Mouse (Mus musculus): ENCODE results near the gene Mcts1. TPM values are rescaled to one million over a fixed set of nuclear protein-coding genes. Genes with fewer than 3 reads are reported as not detected.

Gene Mcts1
- 77.7 and 81.7 TPM in 2 replicates for polyA plus RNA-seq (2015; fragmentation: Nextera tagmentation; extraction: Ambion mirVana)

DNA sequence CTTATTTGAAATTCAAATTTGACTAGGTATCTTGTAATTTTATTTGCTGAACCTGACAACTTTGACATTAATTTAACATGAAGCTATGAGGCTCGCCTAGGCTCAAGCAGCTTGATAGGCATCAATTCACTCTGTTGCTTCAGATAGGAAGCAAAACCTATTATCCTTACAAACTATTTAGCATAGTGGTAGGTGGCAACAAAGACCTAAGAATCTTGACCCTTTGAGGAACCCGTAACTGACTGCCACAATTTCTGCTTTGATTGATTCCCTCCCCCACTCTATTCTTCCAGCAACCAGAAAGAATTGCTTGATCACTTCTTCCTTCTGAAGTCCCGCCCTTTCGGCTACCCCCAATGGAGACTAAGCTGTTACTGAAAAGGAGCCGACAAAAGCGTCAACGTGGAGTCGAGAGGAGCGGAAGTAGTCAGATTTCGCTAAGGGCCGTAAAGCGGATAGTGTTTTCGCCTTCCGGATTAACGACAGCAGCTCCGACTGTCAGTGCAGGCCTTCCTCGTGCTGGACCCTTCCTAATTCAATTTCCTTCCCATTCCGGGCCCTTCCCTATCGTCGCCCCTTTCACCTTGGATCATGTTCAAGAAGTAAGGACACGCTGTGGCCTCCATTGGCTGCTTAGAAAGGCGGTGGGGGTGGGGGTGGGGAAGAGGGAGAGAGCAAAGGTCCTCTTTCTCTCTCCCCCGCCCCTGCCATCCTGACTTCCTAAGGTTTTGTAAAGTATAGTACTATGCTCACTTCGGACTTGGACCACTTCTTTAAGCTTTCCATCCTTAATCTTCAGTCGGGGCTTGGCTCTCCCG lies at the start of gene Mcts1:
Mcts1 (plus strand) TSS at position 402 of the 818 bp plus-strand sequence.
- Histone ChIP-seq H3K27me3 (ENCODE audit: insufficient read depth, low read length) (no peaks in the 10 kb centered on the region), H3K9ac (replicated peaks; ENCODE audit: low read length) (peak within 1 kb of the TSS; percentile 66), H3K4me3 (ENCODE audit: low read length) (peak within 1 kb of the TSS; percentile 59), H3K4me2 (replicated peaks; ENCODE audit: low read depth, low read length) (peak within 1 kb of the TSS; percentile 60), H3K9me3 (ENCODE audit: low read length) (no peaks in the 10 kb centered on the region), H3K4me1 (ENCODE audit: insufficient read depth, low read length) (no peaks in the 10 kb centered on the region), H3K27ac (ENCODE audit: low read length) (peak within 1 kb of the TSS; percentile 88), H3K36me3 (ENCODE audit: insufficient read depth, low read length) (no peaks in the 10 kb centered on the region)
- peak; percentile 86 for ATAC-seq (ENCODE audit: low FRiP score, low TSS enrichment)
- 21% methylated on average over 26 of the region's 26 CpGs for WGBS

GRCm38 (mm10) chrX:38553255-38553654 lies 47.1 kb upstream of the Mcts1 start:
- Histone ChIP-seq H3K36me3 (ENCODE audit: insufficient read depth, low read length) (no peaks in the 10 kb centered on the region), H3K27ac (ENCODE audit: low read length) (no peak overlapping the region), H3K27me3 (ENCODE audit: insufficient read depth, low read length) (no peaks in the 10 kb centered on the region), H3K9ac (replicated peaks; ENCODE audit: low read length) (no peak overlapping the region), H3K4me3 (ENCODE audit: low read length) (no peak overlapping the region), H3K4me1 (ENCODE audit: insufficient read depth, low read length) (no peaks in the 10 kb centered on the region), H3K4me2 (replicated peaks; ENCODE audit: low read depth, low read length) (no peak overlapping the region), H3K9me3 (ENCODE audit: low read length) (no peaks in the 10 kb centered on the region)
- no peak for ATAC-seq (ENCODE audit: low FRiP score, low TSS enrichment)

- no peaks in the 10 kb centered on the region for H3K27me3 ChIP-seq (ENCODE audit: insufficient read depth, low read length)
- peak overlapping the region; percentile 59 for H3K4me3 ChIP-seq (ENCODE audit: low read length)
- peak overlapping the region; percentile 77 for H3K9ac ChIP-seq (replicated peaks; ENCODE audit: low read length)
- H3K27ac ChIP-seq (ENCODE audit: low read length): peak overlapping the region; percentile 97
- H3K36me3 ChIP-seq (ENCODE audit: insufficient read depth, low read length): 0 out of 2 replicates have a peak, but pooled peaks cover 5% of the 10 kb centered on the region
- WGBS: 18% methylated on average over 12 of the region's 19 CpGs
- ATAC-seq (ENCODE audit: low FRiP score, low TSS enrichment): no peak
- H3K4me2 ChIP-seq (replicated peaks; ENCODE audit: low read depth, low read length): peak overlapping the region; percentile 66
- H3K4me1 ChIP-seq (ENCODE audit: insufficient read depth, low read length): 0 out of 2 replicates have a peak, but pooled peaks cover 2% of the 10 kb centered on the region
- H3K9me3 ChIP-seq (ENCODE audit: low read length): no peaks in the 10 kb centered on the region
Observed at GRCm38 (mm10) chrX:38563941-38564541, 36.3 kb upstream of the Mcts1 start.

- Histone ChIP-seq H3K4me2 (replicated peaks; ENCODE audit: low read depth, low read length) (peak overlapping the region; percentile 66), H3K27ac (ENCODE audit: low read length) (peak overlapping the region; percentile 97), H3K36me3 (ENCODE audit: insufficient read depth, low read length) (0 out of 2 replicates have a peak, but pooled peaks cover 5% of the 10 kb centered on the region), H3K4me1 (ENCODE audit: insufficient read depth, low read length) (0 out of 2 replicates have a peak, but pooled peaks cover 2% of the 10 kb centered on the region), H3K27me3 (ENCODE audit: insufficient read depth, low read length) (no peaks in the 10 kb centered on the region), H3K9me3 (ENCODE audit: low read length) (no peaks in the 10 kb centered on the region), H3K4me3 (ENCODE audit: low read length) (peak overlapping the region; percentile 59), H3K9ac (replicated peaks; ENCODE audit: low read length) (peak overlapping the region; percentile 77)
- ATAC-seq (ENCODE audit: low FRiP score, low TSS enrichment): peak; percentile 96
- WGBS: 23% methylated on average over 26 of the region's 52 CpGs
Observed at GRCm38 (mm10) chrX:38564542-38565175, 35.7 kb upstream of the Mcts1 start.

DNA sequence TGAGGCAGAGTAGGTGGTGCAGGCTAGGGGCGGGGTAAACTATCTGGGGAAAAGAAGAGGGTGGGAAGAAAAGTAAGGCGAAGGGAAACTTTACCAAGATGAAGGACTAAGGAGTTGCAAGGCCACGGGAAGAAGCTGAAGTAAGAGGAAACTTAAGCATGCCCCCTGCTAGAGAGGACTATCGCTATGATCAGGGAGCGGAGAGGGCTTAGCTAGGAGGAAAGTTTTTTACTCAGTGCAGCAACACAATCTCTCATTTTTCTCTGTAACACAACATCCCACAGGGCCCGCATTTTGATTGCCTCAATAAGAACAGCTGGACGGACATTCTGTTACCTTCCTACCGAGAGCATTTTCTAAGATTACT lies 35.2 kb upstream of the Mcts1 start:
- H3K4me3 ChIP-seq (ENCODE audit: low read length): peak overlapping the region; percentile 59
- H3K4me1 ChIP-seq (ENCODE audit: insufficient read depth, low read length): 0 out of 2 replicates have a peak, but pooled peaks cover 2% of the 10 kb centered on the region
- H3K9ac ChIP-seq (replicated peaks; ENCODE audit: low read length): peak overlapping the region; percentile 77
- H3K27me3 ChIP-seq (ENCODE audit: insufficient read depth, low read length): no peaks in the 10 kb centered on the region
- H3K27ac ChIP-seq (ENCODE audit: low read length): peak overlapping the region; percentile 97
- H3K4me2 ChIP-seq (replicated peaks; ENCODE audit: low read depth, low read length): peak overlapping the region; percentile 56
- ATAC-seq (ENCODE audit: low FRiP score, low TSS enrichment): no peak
- 21% methylated on average over 8 of the region's 8 CpGs for WGBS
- H3K36me3 ChIP-seq (ENCODE audit: insufficient read depth, low read length): 0 out of 2 replicates have a peak, but pooled peaks cover 5% of the 10 kb centered on the region
- no peaks in the 10 kb centered on the region for H3K9me3 ChIP-seq (ENCODE audit: low read length)

GRCm38 (mm10) chrX:38566521-38567205 lies 33.7 kb upstream of the Mcts1 start:
- 70% methylated on average over 6 of the region's 6 CpGs for WGBS
- Histone ChIP-seq H3K27me3 (ENCODE audit: insufficient read depth, low read length) (no peaks in the 10 kb centered on the region), H3K27ac (ENCODE audit: low read length) (no peak overlapping the region), H3K36me3 (ENCODE audit: insufficient read depth, low read length) (no peaks in the 10 kb centered on the region), H3K4me3 (ENCODE audit: low read length) (no peak overlapping the region), H3K9ac (replicated peaks; ENCODE audit: low read length) (no peak overlapping the region), H3K4me1 (ENCODE audit: insufficient read depth, low read length) (0 out of 2 replicates have a peak, but pooled peaks cover 2% of the 10 kb centered on the region), H3K9me3 (ENCODE audit: low read length) (no peaks in the 10 kb centered on the region), H3K4me2 (replicated peaks; ENCODE audit: low read depth, low read length) (no peak overlapping the region)
- ATAC-seq (ENCODE audit: low FRiP score, low TSS enrichment): no peak

DNA sequence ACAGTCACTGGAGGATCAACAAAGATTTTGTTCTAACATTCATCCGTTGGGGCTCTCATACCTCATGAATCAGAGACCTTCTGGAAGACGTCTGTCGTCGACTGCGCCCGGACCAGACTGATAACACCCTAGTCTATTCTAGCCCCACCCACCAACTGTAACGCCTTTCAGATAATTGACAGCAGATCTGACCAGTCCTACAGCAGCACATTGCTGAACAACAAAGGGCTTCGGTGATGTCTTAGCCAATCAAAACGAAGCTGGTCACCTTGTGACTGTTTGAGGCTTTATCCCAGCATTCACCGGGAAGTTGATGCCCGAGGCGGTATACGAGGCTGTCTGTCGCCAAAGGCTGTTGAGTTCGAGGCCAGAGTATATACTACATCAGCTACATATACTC lies 24.3 kb upstream of the Mcts1 start, which contains the start of gene Cul4b:
Cul4b (minus strand) TSS at position 119 of the 400 bp plus-strand sequence.
- WGBS: 86% methylated on average over 15 of the region's 15 CpGs
- H3K4me1 ChIP-seq (ENCODE audit: insufficient read depth, low read length): no peaks in the 10 kb centered on the region
- no peaks in the 10 kb centered on the region for H3K36me3 ChIP-seq (ENCODE audit: insufficient read depth, low read length)
- no peaks in the 10 kb centered on the region for H3K27me3 ChIP-seq (ENCODE audit: insufficient read depth, low read length)
- no peak within 1 kb of the TSS for H3K27ac ChIP-seq (ENCODE audit: low read length)
- no peak within 1 kb of the TSS for H3K9ac ChIP-seq (replicated peaks; ENCODE audit: low read length)
- ATAC-seq (ENCODE audit: low FRiP score, low TSS enrichment): no peak
- H3K4me3 ChIP-seq (ENCODE audit: low read length): no peak within 1 kb of the TSS
- no peak within 1 kb of the TSS for H3K4me2 ChIP-seq (replicated peaks; ENCODE audit: low read depth, low read length)
- H3K9me3 ChIP-seq (ENCODE audit: low read length): no peaks in the 10 kb centered on the region

DNA sequence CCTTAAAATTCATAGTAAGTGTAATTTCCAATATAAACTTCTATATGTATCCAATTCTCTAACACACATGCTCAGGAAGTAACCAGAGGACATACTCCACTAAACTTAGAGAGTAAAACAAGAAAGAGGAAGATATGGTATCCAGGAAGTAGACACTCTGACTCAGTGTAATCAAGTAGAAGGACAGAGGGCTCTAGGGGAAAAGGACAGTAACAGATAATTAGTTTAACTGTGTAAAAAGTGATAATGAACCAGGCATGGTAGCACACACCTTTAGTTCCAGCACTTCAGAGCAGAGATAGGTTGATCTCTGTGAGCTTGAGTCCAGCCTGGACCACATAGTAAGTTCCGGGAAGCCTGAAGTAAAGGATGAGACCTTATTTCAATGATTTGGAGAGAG lies 19.2 kb upstream of the Mcts1 start:
- no peak overlapping the region for H3K9ac ChIP-seq (replicated peaks; ENCODE audit: low read length)
- no peaks in the 10 kb centered on the region for H3K9me3 ChIP-seq (ENCODE audit: low read length)
- no peak overlapping the region for H3K4me2 ChIP-seq (replicated peaks; ENCODE audit: low read depth, low read length)
- WGBS: 93% methylated on average over 1 of the region's 1 CpGs
- no peak overlapping the region for H3K27ac ChIP-seq (ENCODE audit: low read length)
- H3K27me3 ChIP-seq (ENCODE audit: insufficient read depth, low read length): no peaks in the 10 kb centered on the region
- no peak overlapping the region for H3K4me3 ChIP-seq (ENCODE audit: low read length)
- H3K4me1 ChIP-seq (ENCODE audit: insufficient read depth, low read length): no peaks in the 10 kb centered on the region
- no peaks in the 10 kb centered on the region for H3K36me3 ChIP-seq (ENCODE audit: insufficient read depth, low read length)
- no peak for ATAC-seq (ENCODE audit: low FRiP score, low TSS enrichment)

GRCm38 (mm10) chrX:38583261-38583660 lies 17.1 kb upstream of the Mcts1 start:
- Histone ChIP-seq H3K9ac (replicated peaks; ENCODE audit: low read length) (no peak overlapping the region), H3K4me3 (ENCODE audit: low read length) (no peak overlapping the region), H3K36me3 (ENCODE audit: insufficient read depth, low read length) (no peaks in the 10 kb centered on the region), H3K27me3 (ENCODE audit: insufficient read depth, low read length) (no peaks in the 10 kb centered on the region), H3K9me3 (ENCODE audit: low read length) (no peaks in the 10 kb centered on the region), H3K27ac (ENCODE audit: low read length) (no peak overlapping the region), H3K4me2 (replicated peaks; ENCODE audit: low read depth, low read length) (no peak overlapping the region), H3K4me1 (ENCODE audit: insufficient read depth, low read length) (no peaks in the 10 kb centered on the region)
- ATAC-seq (ENCODE audit: low FRiP score, low TSS enrichment): no peak

Measured in kidney, embryonic 16.5 days (tissue).